Mouse (Mus musculus): ENCODE results near the gene Slc41a1. TPM values are rescaled to one million over a fixed set of nuclear protein-coding genes. Genes with fewer than 3 reads are reported as not detected.

Gene Slc41a1
- 6.1 and 10.8 TPM in 2 replicates for polyA plus RNA-seq (2012)

DNA sequence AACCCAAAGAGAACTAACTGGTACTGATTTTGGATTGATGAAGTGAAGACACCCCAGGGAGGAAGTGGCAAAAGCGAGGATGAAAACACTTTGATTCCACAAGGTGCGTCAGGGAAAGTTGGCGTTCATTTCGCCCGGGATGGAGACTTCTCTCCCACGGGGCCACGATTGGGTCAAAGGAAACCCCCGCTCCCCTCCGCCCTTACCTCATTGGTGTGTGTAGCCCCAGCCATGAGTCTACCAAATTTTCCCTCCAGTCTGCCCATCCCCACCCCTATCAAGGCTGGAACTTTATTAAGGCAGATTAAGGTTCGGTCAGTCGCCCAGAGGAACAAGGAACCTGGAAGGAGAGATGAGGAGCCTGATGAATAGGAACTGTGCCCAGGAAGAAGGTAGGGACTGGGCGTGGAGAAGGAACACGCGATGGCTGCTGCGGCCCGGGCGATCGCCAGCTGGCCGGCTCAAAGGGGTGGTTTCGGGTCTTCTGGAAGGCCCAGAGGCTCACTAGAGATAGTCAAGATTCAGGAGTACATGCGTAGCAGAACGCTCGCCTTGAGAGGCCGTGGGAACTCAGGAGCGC, at the start of gene Slc41a1:
TSS of gene Slc41a1 (plus strand) at position 287 of the 580 bp plus-strand sequence.
- no peak for TF ChIP-seq GATA1 (IDR thresholded peaks at IDR 0.05; ENCODE audit: low read length)

DNA sequence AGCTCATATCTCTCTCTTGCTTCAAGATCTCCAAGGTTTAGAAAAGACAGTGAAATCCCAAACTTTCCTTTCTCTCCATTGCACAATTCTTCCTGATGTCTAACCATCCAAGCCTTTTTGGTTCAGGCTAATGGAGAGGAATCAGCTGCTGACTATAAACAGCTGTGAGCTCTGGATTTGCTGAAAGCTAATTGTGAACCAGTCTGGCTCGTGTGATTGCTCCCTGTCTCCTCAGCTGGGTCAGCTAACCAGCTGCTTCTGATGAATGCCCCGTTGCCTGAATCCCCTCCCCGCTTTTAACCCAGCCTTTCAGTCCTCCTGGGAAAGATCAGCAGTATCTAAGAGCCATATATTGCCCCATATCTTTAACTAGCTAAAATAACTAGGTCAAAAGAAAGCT, 32.7 kb upstream of the Slc41a1 start:
- no peak for TF ChIP-seq GATA1 (IDR thresholded peaks at IDR 0.05; ENCODE audit: low read length)

DNA sequence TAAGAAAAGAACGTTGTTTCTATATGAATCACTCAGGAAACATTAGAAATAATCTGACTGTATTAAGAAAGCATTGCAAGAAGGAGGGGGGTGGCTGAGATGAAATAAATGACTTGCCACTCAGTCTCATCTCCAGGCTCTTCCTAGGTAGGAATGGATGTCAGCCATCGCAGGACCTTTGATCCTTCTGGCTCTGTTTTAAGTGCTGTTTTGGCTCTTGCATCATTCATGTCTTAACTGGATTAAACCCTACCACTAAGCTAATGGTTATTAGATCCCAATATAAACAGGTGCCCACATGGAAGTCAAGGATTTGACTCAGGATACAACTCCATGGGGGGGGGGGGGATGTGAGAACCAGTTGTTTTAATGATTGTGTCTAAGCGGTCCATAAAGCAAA, 32.1 kb upstream of the Slc41a1 start:
- TF ChIP-seq GATA1 (IDR thresholded peaks at IDR 0.05; ENCODE audit: low read length), result no peak

DNA sequence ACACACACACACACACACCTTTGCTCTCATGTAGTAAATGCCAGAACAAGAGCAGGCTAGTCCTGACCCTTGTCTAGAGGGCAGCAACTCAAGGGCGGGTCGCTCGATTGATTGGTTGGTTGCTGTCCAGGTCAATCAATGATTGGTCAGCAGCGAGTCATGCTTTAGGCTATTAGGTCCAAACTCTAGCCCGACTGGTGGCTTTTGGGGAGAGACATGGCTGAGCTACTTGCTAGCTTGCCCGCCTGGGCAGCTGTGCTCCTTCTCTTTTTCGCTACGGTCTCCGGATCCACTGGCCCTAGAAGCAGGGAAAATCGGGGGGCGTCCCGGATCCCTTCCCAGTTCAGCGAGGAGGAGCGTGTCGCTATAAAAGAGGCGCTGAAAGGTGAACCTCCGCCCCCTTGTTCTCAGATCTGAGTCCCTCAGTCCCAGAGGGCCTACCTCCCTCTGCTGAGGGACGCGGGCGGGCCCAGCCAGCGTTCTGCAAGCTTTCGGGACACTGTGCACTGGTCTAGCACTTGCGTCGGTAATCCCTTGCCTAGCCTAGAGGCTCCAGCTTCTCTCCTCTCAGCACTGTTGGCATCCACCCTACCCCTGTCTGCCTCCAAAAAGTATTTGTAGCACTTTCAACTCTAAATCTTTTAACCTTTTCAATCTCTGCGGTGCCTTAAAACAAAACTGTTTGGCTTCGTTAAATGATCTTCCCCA, 29.9 kb upstream of the Slc41a1 start, which contains the start of gene Pm20d1:
TSS of gene Pm20d1 (plus strand) at position 180 of the 708 bp plus-strand sequence.
- no peak for TF ChIP-seq GATA1 (IDR thresholded peaks at IDR 0.05; ENCODE audit: low read length)

DNA sequence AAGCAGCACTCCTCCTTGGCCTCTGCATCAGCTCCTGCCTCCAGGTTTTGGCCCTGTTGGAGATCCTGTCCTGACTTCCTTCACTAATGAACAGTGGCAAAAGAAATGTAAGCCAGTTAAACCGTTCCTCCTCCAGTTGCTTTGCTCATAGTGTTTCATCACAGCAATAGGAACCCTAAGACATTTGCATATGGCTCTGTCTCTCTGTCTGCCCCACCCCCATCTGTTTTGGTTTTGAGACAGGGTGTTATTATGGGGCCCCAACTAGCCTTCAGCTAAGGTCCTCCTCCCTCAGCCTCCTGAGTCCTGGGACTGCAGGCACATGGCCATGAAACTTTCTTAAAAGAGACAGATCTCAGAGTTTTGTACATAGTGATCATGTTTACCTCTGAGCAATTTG, 27.3 kb upstream of the Slc41a1 start:
- no peak for TF ChIP-seq GATA1 (IDR thresholded peaks at IDR 0.05; ENCODE audit: low read length)

DNA sequence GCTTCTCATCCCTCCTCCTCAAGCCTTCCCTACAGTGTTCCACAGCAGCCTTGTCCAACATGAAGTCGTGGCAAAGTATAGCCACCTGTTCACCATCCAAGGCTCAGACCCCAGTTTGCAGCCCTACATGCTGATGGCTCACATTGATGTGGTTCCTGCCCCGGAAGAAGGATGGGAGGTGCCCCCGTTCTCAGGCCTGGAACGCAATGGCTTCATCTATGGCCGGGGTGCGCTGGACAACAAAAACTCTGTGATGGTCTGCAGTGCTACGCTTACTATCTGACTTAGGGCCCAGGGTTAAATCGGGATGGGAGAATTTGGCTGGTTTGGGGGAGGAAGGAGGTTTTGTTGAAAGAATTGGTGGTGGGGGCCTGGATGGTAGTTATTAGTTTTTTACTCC, 26.2 kb upstream of the Slc41a1 start:
- no peak for TF ChIP-seq GATA1 (IDR thresholded peaks at IDR 0.05; ENCODE audit: low read length)

DNA sequence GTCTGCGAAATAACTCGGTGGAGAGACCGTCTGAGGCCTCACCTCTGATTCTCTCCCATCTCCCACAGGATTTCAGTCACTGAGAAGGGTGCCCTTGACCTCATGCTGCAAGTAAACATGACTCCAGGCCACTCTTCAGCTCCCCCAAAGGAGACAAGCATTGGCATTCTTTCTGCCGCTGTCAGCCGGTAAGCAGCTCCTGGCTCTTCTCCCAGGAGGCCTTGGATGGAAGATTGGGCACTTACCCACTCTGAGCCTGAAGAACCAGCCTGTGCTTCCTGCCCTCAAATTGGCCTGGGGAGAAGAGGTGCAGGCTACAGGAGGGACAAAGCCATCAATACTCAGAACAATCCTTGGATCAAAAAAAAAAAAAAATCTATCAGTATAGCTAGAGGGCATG, 24.6 kb upstream of the Slc41a1 start:
- TF ChIP-seq GATA1 (IDR thresholded peaks at IDR 0.05; ENCODE audit: low read length), result no peak

DNA sequence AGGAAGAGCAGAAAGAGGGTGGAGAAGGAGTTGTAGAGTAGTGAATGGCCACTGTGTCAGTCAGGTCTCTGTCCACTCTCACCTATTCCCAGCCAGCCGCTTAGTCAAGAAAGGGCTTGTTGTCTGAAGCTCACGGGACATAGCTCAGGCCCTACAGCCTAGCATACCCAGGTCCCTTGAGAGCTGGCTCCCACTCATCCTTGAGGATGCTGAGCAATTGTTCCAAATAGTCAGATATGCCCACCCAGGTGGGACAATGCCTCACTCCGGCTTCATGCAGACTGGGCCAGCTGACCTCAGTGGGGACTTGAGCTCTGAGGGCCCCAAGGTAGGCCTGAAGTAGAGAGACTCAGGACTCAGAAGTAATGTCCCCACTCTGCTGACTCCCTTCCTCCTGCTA, 23.1 kb upstream of the Slc41a1 start:
- no peak for TF ChIP-seq GATA1 (IDR thresholded peaks at IDR 0.05; ENCODE audit: low read length)

DNA sequence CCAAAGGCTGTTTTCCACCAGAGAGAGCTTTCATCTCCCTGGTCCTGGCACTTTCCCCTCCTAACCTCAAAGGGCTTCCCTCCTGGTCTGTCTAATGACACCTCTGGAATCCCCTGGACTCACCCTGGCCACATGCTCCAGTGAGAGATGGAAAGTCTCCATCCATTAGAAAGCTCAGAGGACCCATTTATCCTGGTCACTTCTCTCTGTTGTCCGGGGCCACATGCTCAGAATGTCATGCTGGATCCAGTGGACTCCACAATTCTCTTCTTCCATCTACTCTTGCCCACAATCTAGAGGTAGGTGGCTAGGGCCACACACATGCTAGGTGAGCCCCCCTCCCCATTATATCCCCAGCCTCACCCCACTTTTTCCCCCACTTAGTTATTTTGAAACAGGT, 18.3 kb upstream of the Slc41a1 start:
- no peak for TF ChIP-seq GATA1 (IDR thresholded peaks at IDR 0.05; ENCODE audit: low read length)

DNA sequence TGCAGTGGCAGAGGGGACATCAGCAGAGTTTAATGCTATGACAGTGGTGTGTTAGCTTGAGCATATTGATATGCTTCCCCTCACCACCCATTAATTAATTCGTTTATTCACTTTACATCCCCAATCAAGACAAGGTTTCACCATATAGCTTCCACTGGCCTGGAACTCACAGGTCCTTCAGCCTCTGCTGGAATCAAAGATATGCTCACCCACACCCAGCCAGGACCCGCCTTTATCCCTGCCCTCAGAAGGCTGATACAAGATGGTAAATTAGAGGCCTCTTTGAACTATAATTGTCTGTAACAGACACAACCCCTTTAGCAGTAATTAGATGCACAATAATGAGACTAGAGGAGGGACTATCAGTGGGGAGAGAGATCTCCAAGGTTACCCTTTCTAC, 17.6 kb upstream of the Slc41a1 start:
- TF ChIP-seq GATA1 (IDR thresholded peaks at IDR 0.05; ENCODE audit: low read length), result no peak

DNA sequence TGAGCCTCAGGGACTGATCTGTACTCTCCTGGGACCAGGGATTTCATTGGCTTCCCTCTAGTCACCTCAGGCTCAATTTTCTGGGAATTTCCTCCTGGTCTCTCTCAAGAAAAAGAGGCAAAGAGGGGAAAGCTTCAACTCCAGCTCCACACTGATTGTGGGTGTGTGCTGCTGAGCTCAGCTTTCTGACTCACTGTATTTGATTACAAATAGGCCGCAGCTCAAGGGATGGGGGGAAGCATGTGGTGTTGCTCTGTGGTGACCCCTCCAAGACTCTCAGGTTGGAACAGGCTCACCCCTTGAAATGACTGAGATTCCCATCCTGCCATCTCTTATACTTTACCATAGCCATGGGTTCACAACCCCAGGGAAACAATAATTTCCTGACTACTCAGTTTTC, 15.9 kb upstream of the Slc41a1 start:
- TF ChIP-seq GATA1 (IDR thresholded peaks at IDR 0.05; ENCODE audit: low read length), result no peak

DNA sequence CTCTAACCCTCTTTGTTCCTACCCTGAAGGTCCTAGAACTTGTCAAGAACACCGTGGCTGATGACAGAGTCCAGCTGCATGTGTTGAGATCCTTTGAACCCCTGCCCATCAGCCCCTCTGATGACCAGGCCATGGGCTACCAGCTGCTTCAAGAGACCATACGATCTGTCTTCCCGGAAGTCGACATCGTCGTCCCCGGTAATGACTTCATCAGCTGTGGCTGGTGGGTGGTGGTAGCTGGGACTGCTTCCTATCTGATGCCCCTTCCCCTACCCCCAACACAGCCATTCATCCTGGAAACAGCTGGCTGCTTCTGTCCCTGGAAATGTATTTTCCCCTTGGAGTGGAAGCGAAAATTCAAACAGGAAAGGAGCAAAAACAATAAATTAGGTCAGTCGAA, 15.3 kb upstream of the Slc41a1 start:
- TF ChIP-seq GATA1 (IDR thresholded peaks at IDR 0.05; ENCODE audit: low read length), result no peak

DNA sequence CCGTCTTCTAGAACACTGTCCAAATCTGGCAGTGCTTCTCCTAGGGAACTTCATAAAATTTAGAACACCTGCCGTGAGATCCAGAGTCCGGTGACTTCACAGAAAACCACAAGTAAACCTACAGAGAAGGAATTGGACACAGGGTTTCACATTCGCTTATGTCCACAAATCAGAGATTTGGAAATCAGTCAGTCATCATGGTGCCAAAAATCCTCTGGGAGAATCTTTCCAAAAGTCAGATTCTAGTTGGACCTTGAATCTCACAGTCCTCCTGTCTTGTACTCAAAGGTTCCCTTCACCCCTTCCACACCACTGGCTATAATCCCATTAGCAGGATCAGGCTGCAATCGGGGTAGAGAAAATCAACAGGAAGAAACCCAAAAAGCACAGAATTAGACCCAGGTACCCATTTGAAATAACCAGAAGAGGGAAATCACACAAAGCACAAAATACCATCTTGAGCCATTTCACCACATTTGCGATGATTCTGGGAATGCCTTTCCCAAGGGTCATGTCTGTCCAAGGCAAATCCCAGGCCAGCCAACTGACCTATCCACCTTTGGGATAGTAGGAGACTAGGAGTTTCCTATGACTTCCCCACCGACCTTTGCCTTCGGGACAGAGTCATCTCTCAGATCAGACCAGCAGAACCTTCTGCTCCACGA, 14.5 kb upstream of the Slc41a1 start:
- TF ChIP-seq GATA1 (IDR thresholded peaks at IDR 0.05; ENCODE audit: low read length), result no peak

DNA sequence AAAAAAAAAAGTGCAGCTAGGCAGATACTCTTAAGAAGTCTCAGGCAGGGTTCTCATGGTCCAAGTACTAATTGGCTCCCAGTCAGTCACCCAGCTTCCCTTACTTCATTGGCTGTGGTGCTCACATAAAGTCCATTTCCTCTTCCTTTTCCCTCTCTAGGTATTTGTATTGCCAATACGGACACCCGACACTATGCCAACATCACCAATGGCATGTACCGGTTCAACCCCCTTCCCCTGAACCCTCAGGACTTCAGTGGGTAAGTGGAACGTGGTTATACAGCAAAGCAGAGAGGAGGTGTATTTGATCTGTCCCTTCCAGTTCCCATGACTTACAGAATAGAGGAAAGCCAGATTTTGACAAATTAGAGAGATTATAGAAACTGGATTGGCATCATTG, 13.6 kb upstream of the Slc41a1 start:
- no peak for TF ChIP-seq GATA1 (IDR thresholded peaks at IDR 0.05; ENCODE audit: low read length)

DNA sequence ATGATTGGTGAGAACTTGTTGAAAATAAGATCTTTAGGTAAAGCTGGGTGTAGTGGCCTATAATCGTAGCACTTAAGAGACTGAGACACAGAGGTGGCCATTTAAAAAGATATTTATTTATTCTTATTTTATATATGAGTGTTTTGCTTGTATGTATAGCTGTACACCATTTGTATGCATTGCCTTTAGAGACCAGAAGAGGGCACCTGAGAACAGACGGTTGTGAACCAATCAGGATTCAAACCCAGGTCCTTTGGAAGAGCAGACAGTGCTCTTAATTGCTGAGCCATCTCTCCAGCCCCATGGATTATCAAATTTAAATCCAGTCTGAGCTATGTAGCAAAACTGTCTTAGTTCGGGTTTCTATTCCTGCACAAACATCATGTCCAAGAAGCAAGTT, 13.1 kb upstream of the Slc41a1 start:
- no peak for TF ChIP-seq GATA1 (IDR thresholded peaks at IDR 0.05; ENCODE audit: low read length)

DNA sequence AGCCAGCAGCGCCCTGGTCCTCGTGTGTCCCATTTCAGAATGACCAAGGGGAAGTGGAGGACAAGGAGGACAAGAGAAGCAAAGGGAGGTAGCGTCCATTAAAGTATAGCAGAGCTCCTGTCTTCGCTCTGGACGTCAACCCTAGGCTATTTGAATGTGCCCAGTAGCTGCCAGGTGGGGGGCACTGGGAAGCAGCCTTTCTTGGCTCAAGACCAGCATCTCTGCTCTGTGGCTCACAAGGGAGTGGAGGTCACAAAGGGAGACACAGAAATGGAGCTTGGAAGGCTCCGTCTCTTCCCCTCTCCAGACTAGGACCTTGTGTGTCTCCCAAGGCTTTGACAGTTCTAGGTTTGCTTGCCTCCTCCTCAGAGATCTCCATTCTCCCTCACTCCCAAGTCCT, 10.4 kb upstream of the Slc41a1 start:
- no peak for TF ChIP-seq GATA1 (IDR thresholded peaks at IDR 0.05; ENCODE audit: low read length)

DNA sequence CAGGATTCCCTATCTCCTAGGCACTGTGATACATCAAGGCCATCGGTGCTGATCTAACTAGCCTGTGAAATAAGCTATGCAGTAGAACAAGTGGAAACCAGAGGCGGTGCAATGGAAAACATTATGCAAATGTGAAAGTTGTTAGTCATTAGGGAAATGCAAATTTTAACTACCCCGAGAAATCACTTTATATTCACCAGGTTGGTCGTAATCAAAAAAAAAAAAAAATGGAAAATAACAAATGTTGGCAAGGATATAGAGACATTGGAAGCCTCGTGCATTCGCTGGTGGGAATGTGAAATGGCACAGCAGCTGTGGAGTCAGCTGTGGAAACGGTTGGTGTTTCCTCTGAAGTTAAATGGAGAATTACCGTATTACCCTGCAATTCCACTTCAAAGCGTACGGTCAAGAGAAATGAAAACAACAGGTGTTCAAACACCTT, 6.4 kb upstream of the Slc41a1 start:
- TF ChIP-seq GATA1 (IDR thresholded peaks at IDR 0.05; ENCODE audit: low read length), result no peak

All from G1E-ER4 (cell line).